Mouse (Mus musculus): ENCODE data around the gene Syt16. TPM values are rescaled to one million over a fixed set of nuclear protein-coding genes. Genes with fewer than 3 reads are reported as not detected.

Syt16 gene
- total RNA-seq, 2 experiments from 2014 or later: not detected

DNA sequence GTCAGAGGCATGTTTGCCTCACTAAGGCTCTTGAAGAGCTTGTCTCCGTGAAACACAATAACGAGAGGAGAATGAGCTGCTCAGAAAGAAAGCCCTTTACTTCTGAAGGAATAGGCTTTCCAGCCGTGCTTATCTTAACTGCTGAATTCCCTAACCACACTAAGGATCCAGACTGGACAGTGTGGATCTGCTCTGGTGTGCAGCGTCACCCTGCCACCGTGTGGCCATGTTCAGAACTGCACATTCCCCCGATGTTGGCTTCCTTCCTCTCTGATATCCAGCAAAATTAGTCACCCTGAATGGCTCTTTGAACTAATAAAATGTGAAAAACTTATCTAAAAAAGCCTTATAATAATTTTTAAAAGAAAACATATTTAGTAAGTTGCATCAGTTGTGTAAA, 16.3 kb downstream of the Syt16 start:
- peak; percentile 57 for DNase-seq

- DNase-seq: no peak
Measured at GRCm38 (mm10) chr12:74014739-74015270, 17.3 kb downstream of the Syt16 start.

DNA sequence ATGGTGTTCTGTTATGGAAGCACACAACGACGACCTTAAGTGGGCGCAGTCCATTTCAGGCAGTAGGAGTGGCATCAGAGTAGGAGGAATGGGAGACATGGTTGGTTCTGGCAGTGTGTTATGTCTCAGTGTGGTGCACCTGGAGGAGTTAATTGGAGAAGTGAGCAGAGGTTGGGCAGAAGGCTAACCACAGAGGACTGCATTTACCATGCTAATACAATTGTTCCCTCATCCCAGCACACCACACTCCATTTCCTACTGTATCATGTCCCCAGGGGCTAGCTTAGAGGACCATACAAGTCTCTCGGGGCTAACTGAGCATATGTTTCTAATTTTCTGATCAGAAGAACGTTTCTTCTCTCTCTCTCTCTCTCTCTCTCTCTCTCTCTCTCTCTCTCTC, 18.0 kb downstream of the Syt16 start:
- no peak for DNase-seq

- DNase-seq: no peak
Measured at GRCm38 (mm10) chr12:74023260-74023659, 25.8 kb downstream of the Syt16 start.

DNA sequence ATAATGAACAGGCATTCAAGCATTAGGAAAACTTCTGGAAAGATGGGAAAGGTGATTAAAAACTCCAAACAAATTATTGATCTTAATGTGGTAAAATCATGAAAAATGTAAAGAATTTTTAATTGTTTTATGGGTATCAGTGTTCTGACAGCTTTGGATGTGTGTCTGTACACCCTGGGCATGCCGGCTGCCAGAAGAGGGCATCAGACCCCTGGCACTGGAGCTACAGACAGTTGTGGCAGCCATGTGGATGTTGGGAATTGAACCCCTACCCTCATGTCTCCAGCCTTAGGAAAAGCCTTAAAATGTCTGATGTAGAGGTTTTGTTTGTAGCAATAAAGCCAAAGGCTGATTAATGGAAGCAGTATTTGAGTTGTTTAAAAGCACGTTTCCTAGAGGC, 27.5 kb downstream of the Syt16 start:
- DNase-seq: no peak

DNA sequence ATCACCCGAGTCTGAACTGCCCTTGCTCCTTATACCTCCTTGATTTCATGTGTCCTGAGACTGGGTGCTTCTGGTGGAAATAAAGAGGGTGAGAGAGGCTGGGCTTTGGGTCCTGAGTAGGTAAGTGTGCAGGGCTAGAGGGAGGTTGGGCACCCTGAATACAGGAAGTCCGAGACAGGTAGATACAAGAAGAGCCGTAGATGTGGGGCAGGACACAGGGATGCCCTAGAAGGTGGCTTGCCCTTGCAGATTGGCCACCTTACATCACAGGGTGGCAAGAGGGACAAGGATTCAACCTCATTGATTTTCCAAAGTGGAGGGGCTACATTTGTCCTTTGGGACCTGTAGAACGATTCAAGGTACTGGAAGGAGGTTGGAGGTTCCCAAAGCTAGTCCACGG, 45.8 kb downstream of the Syt16 start:
- no peak for DNase-seq

GRCm38 (mm10) chr12:74043755-74044154, 46.3 kb downstream of the Syt16 start:
- DNase-seq: no peak

- no peak for DNase-seq
Measured at GRCm38 (mm10) chr12:74044241-74044640, 46.8 kb downstream of the Syt16 start.

GRCm38 (mm10) chr12:74055336-74055931, 58.0 kb downstream of the Syt16 start:
- DNase-seq: no peak

GRCm38 (mm10) chr12:74056162-74056561, 58.7 kb downstream of the Syt16 start:
- no peak for DNase-seq

DNA sequence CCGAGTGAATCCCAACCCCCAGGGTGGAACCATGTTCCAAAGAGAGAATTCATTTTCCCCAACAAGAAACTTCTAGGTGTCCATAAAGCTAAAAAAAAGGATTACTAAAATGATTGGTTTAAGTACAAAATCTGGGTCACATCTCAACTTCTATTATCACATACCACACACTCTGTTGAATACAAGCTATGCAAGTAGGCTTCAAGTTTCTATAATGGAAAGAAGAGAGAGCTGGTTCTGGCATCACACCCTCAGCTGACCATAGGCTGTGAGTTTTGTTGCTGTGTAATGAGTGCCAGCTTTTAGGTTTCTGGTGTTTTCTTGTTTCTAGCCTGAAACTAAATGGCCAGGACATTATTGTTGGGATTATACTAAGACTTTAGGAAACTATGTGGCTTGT, 65.1 kb downstream of the Syt16 start:
- DNase-seq: no peak

GRCm38 (mm10) chr12:74068912-74069311, 71.5 kb downstream of the Syt16 start:
- DNase-seq: no peak

GRCm38 (mm10) chr12:74075590-74075989, 78.1 kb downstream of the Syt16 start:
- no peak for DNase-seq

- DNase-seq: no peak
Measured at GRCm38 (mm10) chr12:74076091-74076490, 78.6 kb downstream of the Syt16 start.

DNA sequence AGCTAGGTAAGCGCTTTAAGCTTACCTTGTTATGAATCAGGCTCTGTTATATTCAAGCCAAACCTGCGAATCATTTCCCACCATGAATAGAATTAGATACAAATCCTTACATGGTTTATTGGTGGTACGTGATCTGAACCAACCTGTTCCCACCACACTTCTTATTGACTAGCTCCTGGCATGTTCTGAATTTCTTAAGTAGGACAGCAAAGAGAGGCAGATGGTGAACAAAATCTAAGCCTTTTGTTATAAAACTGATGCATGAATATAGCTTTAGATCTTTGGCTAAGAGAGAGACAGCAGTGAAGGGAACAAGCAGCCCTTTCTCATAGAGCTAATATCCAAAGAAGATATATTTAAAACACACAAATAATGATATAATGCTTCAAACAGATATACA, 83.7 kb downstream of the Syt16 start:
- DNase-seq: no peak

DNA sequence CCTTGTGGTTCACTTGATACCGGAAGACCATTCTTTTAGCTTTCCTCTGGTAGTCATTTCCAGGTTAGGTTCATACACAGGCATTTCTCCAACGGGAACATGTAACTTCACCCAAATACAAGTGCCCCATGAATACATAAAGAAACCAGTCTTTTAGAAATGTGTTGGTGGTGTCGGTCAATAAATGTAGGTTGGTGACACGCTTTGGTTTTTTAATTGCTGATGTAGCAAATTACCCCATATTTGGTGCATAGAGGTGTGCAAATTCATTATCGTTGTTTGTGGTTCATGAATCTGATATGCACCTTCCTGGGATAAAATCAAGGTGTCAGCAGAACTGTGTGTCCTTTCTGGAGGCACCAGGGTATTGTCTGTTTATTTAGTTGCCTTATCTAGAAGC, 86.9 kb downstream of the Syt16 start:
- no peak for DNase-seq

GRCm38 (mm10) chr12:74087086-74087485, 89.6 kb downstream of the Syt16 start:
- no peak for DNase-seq

DNA sequence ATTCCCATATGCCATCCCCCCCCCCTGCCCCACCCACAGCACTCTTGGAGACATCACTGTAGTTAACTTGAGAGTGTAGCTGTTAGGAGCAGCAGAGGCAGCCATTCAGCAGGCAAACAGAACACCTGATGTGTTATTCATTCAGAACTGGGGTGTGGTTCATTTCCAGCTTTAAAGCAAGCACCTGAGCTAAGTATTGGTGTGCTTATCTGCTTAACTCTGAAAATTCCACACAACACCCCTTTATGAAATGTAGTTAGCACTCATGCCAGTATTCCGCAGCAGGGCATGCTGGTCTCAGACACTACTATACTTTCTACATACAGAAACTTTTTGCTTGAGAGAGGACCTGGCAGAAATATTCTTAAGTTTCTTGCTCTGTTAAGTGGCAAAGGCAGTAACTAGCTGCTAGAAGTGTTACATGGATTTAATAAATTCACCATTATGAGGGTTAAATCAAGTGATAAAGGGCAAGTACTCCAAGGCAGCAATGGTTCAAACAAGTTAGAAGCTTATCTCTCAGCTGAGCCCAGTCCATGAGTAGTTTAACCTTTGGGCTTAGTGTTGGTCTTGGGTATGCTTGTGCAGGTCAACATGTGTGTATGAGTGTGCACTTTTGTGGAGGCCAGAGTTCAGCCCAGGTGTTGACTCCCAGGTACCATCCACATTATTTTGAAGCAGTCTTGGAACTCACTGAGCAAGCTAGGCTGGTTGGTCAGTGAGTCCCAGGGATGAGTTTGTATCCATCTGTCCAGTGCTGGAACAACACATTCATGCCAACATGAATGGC, 92.1 kb downstream of the Syt16 start:
- DNase-seq: no peak

DNA sequence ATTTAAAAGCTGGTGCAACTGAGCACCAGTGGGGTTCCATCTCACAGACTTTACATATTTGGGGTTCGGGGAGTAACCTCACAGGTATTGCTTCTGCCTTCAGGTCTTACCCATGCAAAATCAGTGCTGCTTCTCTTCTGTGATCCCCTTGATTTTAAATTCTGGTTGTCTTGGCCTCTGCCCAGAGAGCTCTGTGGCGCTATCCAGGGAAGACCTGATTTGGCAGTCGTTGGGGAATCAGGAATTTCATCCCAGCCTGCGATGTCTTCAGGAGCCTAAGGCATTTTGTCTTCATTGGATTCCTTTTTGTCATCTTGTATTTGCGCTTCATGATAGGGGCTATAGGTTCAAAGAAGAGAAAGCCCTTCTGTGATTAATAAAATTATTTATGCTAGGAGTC, 95.1 kb downstream of the Syt16 start:
- DNase-seq: no peak

DNA sequence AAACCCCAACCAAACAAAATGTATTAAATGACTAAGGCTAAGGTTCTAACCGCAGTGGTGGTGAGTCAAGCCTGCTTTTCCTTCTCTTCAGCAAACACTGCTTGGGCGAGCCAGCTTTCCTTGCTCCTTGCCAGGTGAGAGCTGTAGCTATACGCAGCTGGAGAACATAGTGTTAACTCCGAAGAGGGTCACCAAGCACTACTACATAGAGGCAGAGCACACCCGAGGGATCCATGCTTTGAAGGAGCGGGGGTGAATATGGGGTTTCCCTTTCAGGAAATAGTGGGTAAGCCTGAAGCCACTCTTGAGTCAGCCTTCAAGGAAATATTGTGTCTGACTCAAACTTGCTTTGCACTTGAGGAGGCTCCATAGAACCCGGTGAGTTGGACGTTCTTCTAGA, 95.6 kb downstream of the Syt16 start:
- DNase-seq: no peak

- DNase-seq: no peak
Measured at GRCm38 (mm10) chr12:74094701-74095100, 97.2 kb downstream of the Syt16 start.

GRCm38 (mm10) chr12:74098572-74099290, 101.3 kb downstream of the Syt16 start:
- DNase-seq: no peak

Data from gastrocnemius, postnatal 25 days (tissue).